Mouse (Mus musculus) kidney, postnatal 4 days (tissue): Measurements from ENCODE around the gene Usp2.

Experiments used
- DNase-seq, 2 experiments: peaks; one replicate each; pipeline ENCODE4 v3.0.0; 2021; ENCODE audit warnings: mixed read lengths in 2 of 2

Gene Usp2

GRCm38 (mm10) chr9:44075996-44076763 lies 9.4 kb downstream of the Usp2 start:
- no peak for DNase-seq

- DNase-seq: peak; percentile 69 to 81
These were observed 9.9 kb downstream of the Usp2 start for GRCm38 (mm10) chr9:44076764-44077120.

- no peak for DNase-seq
These were observed 10.6 kb downstream of the Usp2 start for GRCm38 (mm10) chr9:44077266-44077910.

- DNase-seq: no peak
These were observed 11.4 kb downstream of the Usp2 start for GRCm38 (mm10) chr9:44078136-44078797.

- peak; percentile 79 to 87 for DNase-seq
These were observed 12.3 kb downstream of the Usp2 start for GRCm38 (mm10) chr9:44078955-44079756.

GRCm38 (mm10) chr9:44079997-44080780 lies 13.4 kb downstream of the Usp2 start:
- DNase-seq: peak; percentile 61 to 78

- DNase-seq: peak; percentile 54 to 69
These were observed 14.1 kb downstream of the Usp2 start for GRCm38 (mm10) chr9:44080953-44081352.

GRCm38 (mm10) chr9:44081581-44081980 lies 14.8 kb downstream of the Usp2 start:
- DNase-seq: no peak

- DNase-seq: no peak
These were observed 15.4 kb downstream of the Usp2 start for GRCm38 (mm10) chr9:44082266-44082665.

GRCm38 (mm10) chr9:44083392-44084121 lies 16.7 kb downstream of the Usp2 start:
- DNase-seq: peak; percentile 59 to 75

- no peak for DNase-seq
These were observed 17.4 kb downstream of the Usp2 start for GRCm38 (mm10) chr9:44084236-44084635.

GRCm38 (mm10) chr9:44084659-44085229 lies 17.9 kb downstream of the Usp2 start:
- peak; percentile 98 for DNase-seq

GRCm38 (mm10) chr9:44085276-44085675 lies 18.5 kb downstream of the Usp2 start:
- DNase-seq: no peak

- DNase-seq: no peak
These were observed 19.2 kb downstream of the Usp2 start for GRCm38 (mm10) chr9:44085741-44086665.

- peak; percentile 28 to 50 for DNase-seq
These were observed 20.1 kb downstream of the Usp2 start for GRCm38 (mm10) chr9:44086960-44087359.

- peak; percentile 35 to 71 for DNase-seq
These were observed 21.1 kb downstream of the Usp2 start for GRCm38 (mm10) chr9:44087761-44088455.

- no peak for DNase-seq
These were observed 22.2 kb downstream of the Usp2 start for GRCm38 (mm10) chr9:44088877-44089608.
